Mouse (Mus musculus): ENCODE measurements around the gene Inka2. TPM values are rescaled to one million over a fixed set of nuclear protein-coding genes. Genes with fewer than 3 reads are reported as not detected.
A peak's percentile ranks its signal among the peaks of the same experiment; 100 is the strongest.
"Not testable (repeated sequence)": the region's sequence is repeated elsewhere in the genome, so short reads cannot be mapped to it uniquely, and the experiment has no call there.

The Inka2 gene
- total RNA-seq, 4 experiments from 2014 or later, result 88.1 to 95.4 (median 93.2) TPM

GRCm38 (mm10) chr3:105696387-105697147, 7.8 kb upstream of the Inka2 start:
- DNase-seq (ENCODE audit: low spot score in 2 of 2), result no peak

- DNase-seq (ENCODE audit: low spot score in 2 of 2), result no peak
Observed at GRCm38 (mm10) chr3:105697148-105697441, 7.3 kb upstream of the Inka2 start.

- DNase-seq (ENCODE audit: low spot score in 2 of 2), result no peak
Observed at GRCm38 (mm10) chr3:105698311-105698710, 6.1 kb upstream of the Inka2 start.

- DNase-seq (ENCODE audit: low spot score in 2 of 2), result no peak
Observed at GRCm38 (mm10) chr3:105699241-105699933, 5.0 kb upstream of the Inka2 start.

- DNase-seq (ENCODE audit: low spot score in 2 of 2), result not testable (repeated sequence)
Observed at GRCm38 (mm10) chr3:105700786-105701185, 3.6 kb upstream of the Inka2 start.

- no peak for DNase-seq (ENCODE audit: low spot score in 2 of 2)
Observed at GRCm38 (mm10) chr3:105701399-105701798, 3.0 kb upstream of the Inka2 start.

GRCm38 (mm10) chr3:105703571-105703970, 828 bp upstream of the Inka2 start:
- DNase-seq (ENCODE audit: low spot score in 2 of 2), result no peak

GRCm38 (mm10) chr3:105705061-105705549, 706 bp downstream of the Inka2 start:
- DNase-seq (ENCODE audit: low spot score in 2 of 2), result peak in 1 of 2 experiments; percentile 92

GRCm38 (mm10) chr3:105705561-105705960, 1.2 kb downstream of the Inka2 start:
- DNase-seq (ENCODE audit: low spot score in 2 of 2), result no peak

GRCm38 (mm10) chr3:105706366-105707020, 2.1 kb downstream of the Inka2 start:
- peak in 1 of 2 experiments; percentile 84 for DNase-seq (ENCODE audit: low spot score in 2 of 2)

- DNase-seq (ENCODE audit: low spot score in 2 of 2), result peak in 1 of 2 experiments; percentile 4
Observed at GRCm38 (mm10) chr3:105707590-105707989, 3.2 kb downstream of the Inka2 start.

GRCm38 (mm10) chr3:105710246-105710645, 5.8 kb downstream of the Inka2 start:
- DNase-seq (ENCODE audit: low spot score in 2 of 2), result no peak

- no peak for DNase-seq (ENCODE audit: low spot score in 2 of 2)
Observed at GRCm38 (mm10) chr3:105711741-105712140, 7.3 kb downstream of the Inka2 start.

- DNase-seq (ENCODE audit: low spot score in 2 of 2), result no peak
Observed at GRCm38 (mm10) chr3:105712827-105713226, 8.4 kb downstream of the Inka2 start.

- no peak for DNase-seq (ENCODE audit: low spot score in 2 of 2)
Observed at GRCm38 (mm10) chr3:105714091-105714819, 9.9 kb downstream of the Inka2 start.

- no peak for DNase-seq (ENCODE audit: low spot score in 2 of 2)
Observed at GRCm38 (mm10) chr3:105714820-105715167, 10.4 kb downstream of the Inka2 start.

GRCm38 (mm10) chr3:105716353-105717000, 12.1 kb downstream of the Inka2 start:
- DNase-seq (ENCODE audit: low spot score in 2 of 2), result peak in 1 of 2 experiments; percentile 72

GRCm38 (mm10) chr3:105717856-105718555, 13.6 kb downstream of the Inka2 start:
- DNase-seq (ENCODE audit: low spot score in 2 of 2), result no peak

GRCm38 (mm10) chr3:105718746-105719145, 14.3 kb downstream of the Inka2 start:
- DNase-seq (ENCODE audit: low spot score in 2 of 2), result no peak

GRCm38 (mm10) chr3:105719979-105720378, 15.6 kb downstream of the Inka2 start:
- no peak for DNase-seq (ENCODE audit: low spot score in 2 of 2)

All from left cerebral cortex, adult 8-10 months (tissue).